Mouse (Mus musculus): Measurements from ENCODE around the gene Hist1h1t. TPM values are rescaled to one million over a fixed set of nuclear protein-coding genes. Genes with fewer than 3 reads are reported as not detected.
"Not testable (repeated sequence)": the region's sequence is repeated elsewhere in the genome, so short reads cannot be mapped to it uniquely, and the experiment has no call there.

Gene Hist1h1t
- polyA plus RNA-seq, 1 experiment, result not detected

DNA sequence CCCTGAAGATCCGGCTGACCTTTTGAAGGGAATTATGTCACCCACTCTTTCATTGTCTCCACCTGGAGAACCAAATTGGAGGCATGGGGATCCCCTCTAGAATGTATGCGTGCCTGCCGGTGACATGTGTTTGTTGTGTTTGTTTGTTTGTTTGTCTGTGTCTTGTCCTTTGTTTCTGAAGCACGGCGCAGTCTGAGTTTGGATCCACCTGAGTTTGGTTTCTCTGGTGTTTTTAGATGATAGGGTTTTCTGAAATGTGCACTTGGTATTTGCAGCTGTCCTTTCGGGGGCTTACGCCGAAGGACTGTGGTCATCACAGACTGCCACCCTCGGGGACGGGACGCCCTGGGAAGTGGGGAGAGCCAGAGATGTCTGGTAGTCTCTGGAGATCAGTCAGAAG, 21.6 kb downstream of the Hist1h1t start:
- no peaks in the 10 kb centered on the region for H3K4me1 ChIP-seq (ENCODE audit: control insufficient read depth, insufficient read depth, low read length)
- TF ChIP-seq CTCF (IDR thresholded peaks at IDR 0.05; ENCODE audit: borderline replicate concordance, insufficient read depth, low read depth, low read length) (no peak), POLR2A (IDR thresholded peaks at IDR 0.05; ENCODE audit: borderline replicate concordance, insufficient read depth, low read length) (no peak)
- 59% methylated on average over 11 of the region's 11 CpGs for WGBS
- no peaks in the 10 kb centered on the region for H3K27me3 ChIP-seq (ENCODE audit: control insufficient read depth, insufficient read depth, low read length)
- DNase-seq, result no peak
- no peak overlapping the region for H3K4me3 ChIP-seq (replicated peaks; ENCODE audit: insufficient read depth, low read depth, low read length)
- no peak overlapping the region for H3K27ac ChIP-seq (ENCODE audit: insufficient read depth, low read length)

DNA sequence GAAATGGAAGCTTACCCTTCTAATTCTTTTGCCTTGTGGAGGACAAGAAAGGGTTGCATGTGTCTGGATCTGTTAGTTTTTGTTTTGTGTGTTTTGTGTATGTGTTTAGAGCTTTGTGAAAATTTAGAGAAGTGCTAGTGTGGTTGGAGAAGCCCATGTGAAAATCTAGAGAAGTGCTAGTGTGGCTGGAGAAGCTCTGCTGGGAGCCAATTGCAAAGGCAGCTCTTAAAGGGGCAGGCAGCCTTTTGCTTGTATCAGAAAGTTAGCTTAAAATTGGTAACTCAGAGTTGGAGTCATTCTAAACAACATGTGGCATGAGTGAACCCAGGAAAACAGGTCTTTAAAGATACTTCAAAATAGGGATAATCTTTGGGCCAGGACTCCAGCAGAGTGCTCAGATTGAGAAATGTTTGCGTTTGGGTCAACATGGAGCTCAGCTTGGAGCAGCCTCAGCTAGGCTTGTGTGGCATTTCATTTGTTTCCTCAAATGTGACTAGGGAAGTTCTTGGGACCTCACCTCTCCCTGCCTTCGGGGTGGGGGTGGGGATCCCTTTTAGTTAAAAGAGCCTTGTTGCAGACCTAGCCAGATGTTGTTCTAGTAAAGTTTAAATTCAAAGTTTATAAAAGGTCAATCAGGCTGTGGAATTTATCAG, 22.1 kb downstream of the Hist1h1t start:
- WGBS, result 23% methylated on average over 2 of the region's 2 CpGs
- not testable (repeated sequence) for H3K27me3 ChIP-seq (ENCODE audit: control insufficient read depth, insufficient read depth, low read length); DNase-seq; H3K4me1 ChIP-seq (ENCODE audit: control insufficient read depth, insufficient read depth, low read length); H3K27ac ChIP-seq (ENCODE audit: insufficient read depth, low read length); H3K4me3 ChIP-seq (replicated peaks; ENCODE audit: insufficient read depth, low read depth, low read length)

DNA sequence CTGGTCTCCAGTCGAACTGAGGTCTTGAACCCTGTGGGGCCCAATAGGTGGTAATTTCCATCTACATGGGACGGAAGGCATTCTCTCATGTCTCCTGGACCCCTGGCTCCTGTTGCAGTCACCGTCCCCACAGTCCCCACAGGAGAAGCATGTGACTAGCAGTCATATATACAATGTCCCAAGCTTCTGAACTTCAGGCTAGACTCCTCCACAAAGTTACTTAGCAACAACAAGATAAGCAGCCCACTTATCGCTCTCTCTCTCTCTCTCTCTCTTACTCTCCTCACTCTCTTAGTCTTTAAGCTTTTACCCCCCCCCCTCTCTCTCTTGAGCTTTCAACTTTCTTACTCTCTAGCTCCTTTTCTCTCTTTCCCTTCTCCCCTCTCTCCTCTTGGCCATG, 28.6 kb downstream of the Hist1h1t start:
- H3K4me3 ChIP-seq (replicated peaks; ENCODE audit: insufficient read depth, low read depth, low read length), result no peak overlapping the region
- H3K27ac ChIP-seq (ENCODE audit: insufficient read depth, low read length), result no peak overlapping the region
- TF ChIP-seq CTCF (IDR thresholded peaks at IDR 0.05; ENCODE audit: borderline replicate concordance, insufficient read depth, low read depth, low read length) (no peak), POLR2A (IDR thresholded peaks at IDR 0.05; ENCODE audit: borderline replicate concordance, insufficient read depth, low read length) (no peak)
- WGBS, result 83% methylated on average over 4 of the region's 4 CpGs
- DNase-seq, result no peak
- H3K27me3 ChIP-seq (ENCODE audit: control insufficient read depth, insufficient read depth, low read length), result no peaks in the 10 kb centered on the region
- H3K4me1 ChIP-seq (ENCODE audit: control insufficient read depth, insufficient read depth, low read length), result no peaks in the 10 kb centered on the region

DNA sequence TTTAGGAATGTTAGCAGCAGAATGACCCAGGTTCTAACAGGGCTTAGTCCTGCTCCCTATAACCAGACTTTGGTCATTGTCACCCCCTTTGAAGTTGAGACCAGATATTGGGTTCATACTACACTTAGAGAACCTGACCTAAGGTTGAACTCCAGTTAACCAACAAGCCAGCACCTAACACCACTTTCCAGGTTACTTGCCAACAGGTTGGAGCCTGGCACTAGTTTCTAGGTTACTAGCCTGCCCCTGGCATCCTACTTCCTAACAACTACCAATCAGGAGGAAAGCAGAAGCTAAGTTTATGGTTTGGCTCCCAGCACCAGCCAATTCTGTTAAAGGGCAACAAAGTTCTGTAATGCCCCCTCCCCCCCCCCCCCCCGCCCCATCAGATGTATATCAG, 29.6 kb downstream of the Hist1h1t start:
- no peaks in the 10 kb centered on the region for H3K27me3 ChIP-seq (ENCODE audit: control insufficient read depth, insufficient read depth, low read length)
- no peaks in the 10 kb centered on the region for H3K4me1 ChIP-seq (ENCODE audit: control insufficient read depth, insufficient read depth, low read length)
- WGBS, result 22% methylated on average over 1 of the region's 1 CpGs
- TF ChIP-seq POLR2A (IDR thresholded peaks at IDR 0.05; ENCODE audit: borderline replicate concordance, insufficient read depth, low read length) (no peak), CTCF (IDR thresholded peaks at IDR 0.05; ENCODE audit: borderline replicate concordance, insufficient read depth, low read depth, low read length) (no peak)
- H3K27ac ChIP-seq (ENCODE audit: insufficient read depth, low read length), result no peak overlapping the region
- DNase-seq, result no peak
- no peak overlapping the region for H3K4me3 ChIP-seq (replicated peaks; ENCODE audit: insufficient read depth, low read depth, low read length)

GRCm38 (mm10) chr13:23728472-23729191, 33.0 kb downstream of the Hist1h1t start:
- Histone ChIP-seq H3K27me3 (ENCODE audit: control insufficient read depth, insufficient read depth, low read length) (no peaks in the 10 kb centered on the region), H3K4me1 (ENCODE audit: control insufficient read depth, insufficient read depth, low read length) (no peaks in the 10 kb centered on the region), H3K4me3 (replicated peaks; ENCODE audit: insufficient read depth, low read depth, low read length) (no peak overlapping the region), H3K27ac (ENCODE audit: insufficient read depth, low read length) (no peak overlapping the region)
- DNase-seq, result no peak
- TF ChIP-seq POLR2A (IDR thresholded peaks at IDR 0.05; ENCODE audit: borderline replicate concordance, insufficient read depth, low read length), result no peak
- TF ChIP-seq CTCF (IDR thresholded peaks at IDR 0.05; ENCODE audit: borderline replicate concordance, insufficient read depth, low read depth, low read length), result no peak
- 48% methylated on average over 18 of the region's 18 CpGs for WGBS

GRCm38 (mm10) chr13:23729192-23729525, 33.5 kb downstream of the Hist1h1t start:
- no peak for DNase-seq
- no peak for TF ChIP-seq CTCF (IDR thresholded peaks at IDR 0.05; ENCODE audit: borderline replicate concordance, insufficient read depth, low read depth, low read length)
- no peak for TF ChIP-seq POLR2A (IDR thresholded peaks at IDR 0.05; ENCODE audit: borderline replicate concordance, insufficient read depth, low read length)
- Histone ChIP-seq H3K27me3 (ENCODE audit: control insufficient read depth, insufficient read depth, low read length) (no peaks in the 10 kb centered on the region), H3K27ac (ENCODE audit: insufficient read depth, low read length) (no peak overlapping the region), H3K4me1 (ENCODE audit: control insufficient read depth, insufficient read depth, low read length) (no peaks in the 10 kb centered on the region), H3K4me3 (replicated peaks; ENCODE audit: insufficient read depth, low read depth, low read length) (no peak overlapping the region)
- WGBS, result 72% methylated on average over 9 of the region's 9 CpGs

- 95% methylated on average over 5 of the region's 5 CpGs for WGBS
- DNase-seq, result no peak
- Histone ChIP-seq H3K4me1 (ENCODE audit: control insufficient read depth, insufficient read depth, low read length) (no peaks in the 10 kb centered on the region), H3K27me3 (ENCODE audit: control insufficient read depth, insufficient read depth, low read length) (no peaks in the 10 kb centered on the region), H3K27ac (ENCODE audit: insufficient read depth, low read length) (no peak overlapping the region), H3K4me3 (replicated peaks; ENCODE audit: insufficient read depth, low read depth, low read length) (no peak overlapping the region)
- TF ChIP-seq POLR2A (IDR thresholded peaks at IDR 0.05; ENCODE audit: borderline replicate concordance, insufficient read depth, low read length) (no peak), CTCF (IDR thresholded peaks at IDR 0.05; ENCODE audit: borderline replicate concordance, insufficient read depth, low read depth, low read length) (no peak)
These were observed 34.1 kb downstream of the Hist1h1t start for GRCm38 (mm10) chr13:23729706-23730105.

DNA sequence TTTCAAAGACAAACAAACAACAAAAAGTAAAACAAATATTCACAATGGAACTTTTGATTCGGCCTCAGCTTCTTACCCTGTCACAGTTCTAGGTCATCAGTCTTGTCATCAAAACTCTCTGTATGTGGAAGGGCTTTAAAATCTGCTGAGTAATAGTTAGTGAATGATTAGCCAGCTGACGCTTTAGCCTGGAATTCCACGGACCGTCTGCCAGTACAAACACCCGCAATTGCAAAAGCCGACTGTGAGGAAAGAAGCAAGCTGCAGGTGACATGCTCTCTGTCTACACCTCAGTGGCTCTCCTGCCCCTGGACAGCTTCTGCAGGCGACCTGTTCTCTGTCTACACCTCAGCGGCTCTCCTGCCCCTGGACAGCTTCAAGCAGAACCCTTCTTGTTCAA, 34.9 kb downstream of the Hist1h1t start:
- TF ChIP-seq CTCF (IDR thresholded peaks at IDR 0.05; ENCODE audit: borderline replicate concordance, insufficient read depth, low read depth, low read length), result no peak
- TF ChIP-seq POLR2A (IDR thresholded peaks at IDR 0.05; ENCODE audit: borderline replicate concordance, insufficient read depth, low read length), result no peak
- H3K27me3 ChIP-seq (ENCODE audit: control insufficient read depth, insufficient read depth, low read length), result no peaks in the 10 kb centered on the region
- no peak overlapping the region for H3K27ac ChIP-seq (ENCODE audit: insufficient read depth, low read length)
- WGBS, result 54% methylated on average over 8 of the region's 8 CpGs
- no peak for DNase-seq
- no peaks in the 10 kb centered on the region for H3K4me1 ChIP-seq (ENCODE audit: control insufficient read depth, insufficient read depth, low read length)
- H3K4me3 ChIP-seq (replicated peaks; ENCODE audit: insufficient read depth, low read depth, low read length), result no peak overlapping the region
